Mouse (Mus musculus) forebrain, embryonic 12.5 days (tissue): ENCODE data around the gene Gm20388. TPM values are rescaled to one million over a fixed set of nuclear protein-coding genes. Genes with fewer than 3 reads are reported as not detected.

Source experiments
- ATAC-seq: fragments of 200-750 bp; cut with Nextera tagmentation; 2 replicates; pipeline ENCODE4 v1.8.0; 2017; ENCODE audit warnings: moderate TSS enrichment; ENCODE audit not compliant: low FRiP score
- H3K27ac ChIP-seq: fragments of 300-500 bp; sonication (generic); 2 replicates; pipeline ENCODE4 v1.5.1; 2016; ENCODE audit warnings: mild to moderate bottlenecking
- H3K27me3 ChIP-seq: fragments of 300-500 bp; sonication (generic); 2 replicates; pipeline ENCODE4 v1.6.1; 2016; ENCODE audit warnings: mild to moderate bottlenecking
- H3K36me3 ChIP-seq: fragments of 300-500 bp; sonication (generic); replicated peaks from 2 replicates; pipeline ENCODE4 v1.6.1; 2016; ENCODE audit warnings: mild to moderate bottlenecking
- H3K4me1 ChIP-seq: fragments of 300-500 bp; sonication (generic); 2 replicates; pipeline ENCODE4 v1.6.1; 2016
- H3K4me2 ChIP-seq: fragments of 300-500 bp; sonication (generic); 2 replicates; pipeline ENCODE4 v1.6.1; 2016; ENCODE audit warnings: mild to moderate bottlenecking, moderate library complexity
- H3K4me3 ChIP-seq: fragments of 300-500 bp; sonication (generic); replicated peaks from 2 replicates; pipeline ENCODE4 v1.5.1; 2016; ENCODE audit warnings: mild to moderate bottlenecking
- H3K9ac ChIP-seq: fragments of 300-500 bp; sonication (generic); 2 replicates; pipeline ENCODE4 v1.6.1; 2016; ENCODE audit warnings: mild to moderate bottlenecking
- H3K9me3 ChIP-seq: fragments of 300-500 bp; sonication (generic); 2 replicates; pipeline ENCODE4 v1.6.1; 2016
- whole genome bisulfite sequencing: fragments of 180-500 bp; shearing (Covaris S2); methylation state at CpG from one replicate; pipeline ENCODE4 v1.1.7; 2016; 5-methylcytosine and 5-hydroxymethylcytosine counted together
- polyA plus RNA-seq: library from polyadenylated mRNA; unstranded; fragments of >200 nt; fragmentation: Nextera tagmentation; extraction: Ambion mirVana; gene quantifications from 2 replicates; pipeline ENCODE4 v1.2.1, GENCODE M21; 2016

Gene Gm20388
- polyA plus RNA-seq, 1 experiment from 2014 or later: not detected

- ATAC-seq: no peak
- WGBS: 93% methylated on average over 11 of the region's 11 CpGs
- Histone ChIP-seq H3K9me3 (no peaks in the 10 kb centered on the region), H3K4me1 (no peaks in the 10 kb centered on the region), H3K4me3 (no peak overlapping the region), H3K36me3 (peaks cover 46% of the 10 kb centered on the region), H3K27me3 (no peaks in the 10 kb centered on the region), H3K4me2 (no peak overlapping the region), H3K27ac (no peak overlapping the region), H3K9ac (no peak overlapping the region)
Observed at GRCm38 (mm10) chr8:121557746-121558145, 1647.1 kb downstream of the Gm20388 start.

- WGBS: 90% methylated on average over 16 of the region's 16 CpGs
- ATAC-seq: no peak
- Histone ChIP-seq H3K4me1 (no peaks in the 10 kb centered on the region), H3K9me3 (no peaks in the 10 kb centered on the region), H3K9ac (no peak overlapping the region), H3K36me3 (peaks cover 40% of the 10 kb centered on the region), H3K27me3 (no peaks in the 10 kb centered on the region), H3K4me2 (no peak overlapping the region), H3K27ac (no peak overlapping the region), H3K4me3 (no peak overlapping the region)
Observed at GRCm38 (mm10) chr8:121558538-121558937, 1647.9 kb downstream of the Gm20388 start.

GRCm38 (mm10) chr8:121559801-121560200 lies 1649.2 kb downstream of the Gm20388 start:
- no peak for ATAC-seq
- Histone ChIP-seq H3K4me2 (no peak overlapping the region), H3K4me1 (no peaks in the 10 kb centered on the region), H3K9me3 (no peaks in the 10 kb centered on the region), H3K27ac (no peak overlapping the region), H3K4me3 (no peak overlapping the region), H3K9ac (no peak overlapping the region), H3K27me3 (no peaks in the 10 kb centered on the region), H3K36me3 (peaks cover 29% of the 10 kb centered on the region)
- 94% methylated on average over 12 of the region's 12 CpGs for WGBS

GRCm38 (mm10) chr8:121560432-121561100 lies 1649.9 kb downstream of the Gm20388 start:
- 96% methylated on average over 7 of the region's 7 CpGs for WGBS
- H3K36me3 ChIP-seq: peaks cover 27% of the 10 kb centered on the region
- no peak for ATAC-seq

GRCm38 (mm10) chr8:121561636-121562345 lies 1651.2 kb downstream of the Gm20388 start:
- 87% methylated on average over 16 of the region's 16 CpGs for WGBS

More at GRCm38 (mm10) chr8:121560432-121561100, 1649.9 kb downstream of the Gm20388 start:
- Histone ChIP-seq H3K9me3 (no peaks in the 10 kb centered on the region), H3K4me2 (no peak overlapping the region), H3K9ac (no peak overlapping the region), H3K27me3 (no peaks in the 10 kb centered on the region), H3K27ac (no peak overlapping the region), H3K4me1 (no peaks in the 10 kb centered on the region), H3K4me3 (no peak overlapping the region)

GRCm38 (mm10) chr8:121562941-121563351 lies 1652.3 kb downstream of the Gm20388 start:
- ATAC-seq: no peak
- WGBS: 86% methylated on average over 9 of the region's 9 CpGs
- no peaks in the 10 kb centered on the region for H3K4me1 ChIP-seq
- peaks cover 27% of the 10 kb centered on the region for H3K36me3 ChIP-seq
- no peaks in the 10 kb centered on the region for H3K9me3 ChIP-seq
- H3K9ac ChIP-seq: no peak overlapping the region
- no peak overlapping the region for H3K4me2 ChIP-seq
- no peaks in the 10 kb centered on the region for H3K27me3 ChIP-seq
- H3K4me3 ChIP-seq: no peak overlapping the region
- no peak overlapping the region for H3K27ac ChIP-seq

More at GRCm38 (mm10) chr8:121561636-121562345, 1651.2 kb downstream of the Gm20388 start:
- H3K9ac ChIP-seq: no peak overlapping the region
- H3K36me3 ChIP-seq: peaks cover 27% of the 10 kb centered on the region
- H3K9me3 ChIP-seq: no peaks in the 10 kb centered on the region
- H3K4me2 ChIP-seq: no peak overlapping the region
- no peak overlapping the region for H3K27ac ChIP-seq
- H3K27me3 ChIP-seq: no peaks in the 10 kb centered on the region
- ATAC-seq: no peak
- no peaks in the 10 kb centered on the region for H3K4me1 ChIP-seq
- H3K4me3 ChIP-seq: no peak overlapping the region

GRCm38 (mm10) chr8:121563701-121564100 lies 1653.1 kb downstream of the Gm20388 start:
- no peak overlapping the region for H3K9ac ChIP-seq
- H3K4me1 ChIP-seq: 0 out of 2 replicates have a peak, but pooled peaks cover 4% of the 10 kb centered on the region
- H3K27ac ChIP-seq: no peak overlapping the region
- no peaks in the 10 kb centered on the region for H3K27me3 ChIP-seq
- H3K4me2 ChIP-seq: no peak overlapping the region
- H3K4me3 ChIP-seq: no peak overlapping the region
- WGBS: 79% methylated on average over 6 of the region's 6 CpGs
- no peak for ATAC-seq
- H3K36me3 ChIP-seq: peaks cover 21% of the 10 kb centered on the region
- H3K9me3 ChIP-seq: no peaks in the 10 kb centered on the region

- Histone ChIP-seq H3K9ac (no peak overlapping the region), H3K27ac (no peak overlapping the region), H3K4me2 (no peak overlapping the region), H3K4me3 (no peak overlapping the region), H3K27me3 (no peaks in the 10 kb centered on the region), H3K36me3 (peaks cover 6% of the 10 kb centered on the region; the same call in 1 of the 2 replicates), H3K9me3 (no peaks in the 10 kb centered on the region), H3K4me1 (peaks cover 5% of the 10 kb centered on the region; the same call in 1 of the 2 replicates)
- WGBS: 84% methylated on average over 6 of the region's 6 CpGs
- no peak for ATAC-seq
Observed at GRCm38 (mm10) chr8:121568321-121568720, 1657.7 kb downstream of the Gm20388 start.

- H3K4me3 ChIP-seq: no peak overlapping the region
- H3K27ac ChIP-seq: no peak overlapping the region
- no peaks in the 10 kb centered on the region for H3K36me3 ChIP-seq
- ATAC-seq: no peak
- peaks cover 5% of the 10 kb centered on the region; the same call in 1 of the 2 replicates for H3K4me1 ChIP-seq
- no peak overlapping the region for H3K9ac ChIP-seq
- H3K9me3 ChIP-seq: no peaks in the 10 kb centered on the region
- H3K27me3 ChIP-seq: no peaks in the 10 kb centered on the region
- 91% methylated on average over 21 of the region's 21 CpGs for WGBS
- no peak overlapping the region for H3K4me2 ChIP-seq
Observed at GRCm38 (mm10) chr8:121570335-121570734, 1659.7 kb downstream of the Gm20388 start.

GRCm38 (mm10) chr8:121570801-121571200 lies 1660.2 kb downstream of the Gm20388 start:
- no peak overlapping the region for H3K4me2 ChIP-seq
- no peak overlapping the region for H3K27ac ChIP-seq
- 86% methylated on average over 17 of the region's 17 CpGs for WGBS
- H3K9ac ChIP-seq: no peak overlapping the region
- no peaks in the 10 kb centered on the region for H3K27me3 ChIP-seq
- peaks cover 6% of the 10 kb centered on the region; the same call in 1 of the 2 replicates for H3K4me1 ChIP-seq
- no peak for ATAC-seq
- H3K4me3 ChIP-seq: no peak overlapping the region
- H3K9me3 ChIP-seq: no peaks in the 10 kb centered on the region
- H3K36me3 ChIP-seq: no peaks in the 10 kb centered on the region

GRCm38 (mm10) chr8:121572121-121572520 lies 1661.5 kb downstream of the Gm20388 start:
- H3K9me3 ChIP-seq: no peaks in the 10 kb centered on the region
- H3K27ac ChIP-seq: no peak overlapping the region
- peaks cover 19% of the 10 kb centered on the region for H3K4me1 ChIP-seq
- WGBS: 80% methylated on average over 7 of the region's 7 CpGs
- H3K4me3 ChIP-seq: no peak overlapping the region
- no peaks in the 10 kb centered on the region for H3K27me3 ChIP-seq
- no peak for ATAC-seq
- no peak overlapping the region for H3K9ac ChIP-seq
- H3K36me3 ChIP-seq: no peaks in the 10 kb centered on the region
- no peak overlapping the region for H3K4me2 ChIP-seq

GRCm38 (mm10) chr8:121573275-121573674 lies 1662.6 kb downstream of the Gm20388 start:
- WGBS: 62% methylated on average over 3 of the region's 3 CpGs
- no peak overlapping the region for H3K9ac ChIP-seq
- peaks cover 28% of the 10 kb centered on the region for H3K4me1 ChIP-seq
- no peak overlapping the region for H3K4me2 ChIP-seq
- no peaks in the 10 kb centered on the region for H3K27me3 ChIP-seq
- no peaks in the 10 kb centered on the region for H3K9me3 ChIP-seq
- no peak; the same call in 1 of the 2 replicates for ATAC-seq
- H3K4me3 ChIP-seq: no peak overlapping the region
- H3K27ac ChIP-seq: no peak overlapping the region
- H3K36me3 ChIP-seq: no peaks in the 10 kb centered on the region
